Mouse (Mus musculus) intestine, embryonic 16.5 days (tissue): ENCODE results near the gene Lnpep. TPM values are rescaled to one million over a fixed set of nuclear protein-coding genes. Genes with fewer than 3 reads are reported as not detected.

Source experiments
- ATAC-seq: fragments of 200-750 bp; cut with Nextera tagmentation; 2 replicates; pipeline ENCODE4 v1.8.0; 2017; ENCODE audit warnings: moderate TSS enrichment, moderate library complexity
- H3K27ac ChIP-seq: fragments of 300-500 bp; sonication (generic); 2 replicates; pipeline ENCODE4 v1.5.1; 2014; ENCODE audit warnings: mild to moderate bottlenecking, low read length
- H3K27me3 ChIP-seq: fragments of 300-500 bp; sonication (generic); replicated peaks from 2 replicates; pipeline ENCODE4 v1.6.1; 2014; ENCODE audit warnings: low read length, control low read depth, mixed read lengths; ENCODE audit not compliant: control insufficient read depth, insufficient read depth
- H3K36me3 ChIP-seq: fragments of 300-500 bp; sonication (generic); 2 replicates; pipeline ENCODE4 v1.6.1; 2014; ENCODE audit warnings: low read length, control low read depth; ENCODE audit not compliant: control insufficient read depth, insufficient read depth
- H3K4me1 ChIP-seq: fragments of 300-500 bp; sonication (generic); 2 replicates; pipeline ENCODE4 v1.6.1; 2014; ENCODE audit warnings: low read length, control low read depth, mixed read lengths; ENCODE audit not compliant: control insufficient read depth, insufficient read depth
- H3K4me2 ChIP-seq: fragments of 300-500 bp; sonication (generic); 2 replicates; pipeline ENCODE4 v1.6.1; 2014; ENCODE audit warnings: low read depth, low read length, control low read depth
- H3K4me3 ChIP-seq: fragments of 300-500 bp; sonication (generic); 2 replicates; pipeline ENCODE4 v1.5.1; 2014; ENCODE audit warnings: mild to moderate bottlenecking, low read length
- H3K9ac ChIP-seq: fragments of 300-500 bp; sonication (generic); 2 replicates; pipeline ENCODE4 v1.6.1; 2014; ENCODE audit warnings: low read depth, low read length
- H3K9me3 ChIP-seq: fragments of 300-500 bp; sonication (generic); 2 replicates; pipeline ENCODE4 v1.6.1; 2016; ENCODE audit warnings: low read length, control low read depth; ENCODE audit not compliant: control insufficient read depth
- WGBS: fragments of 180-500 bp; shearing (Covaris S2); extraction: QIAGEN DNeasy Blood & Tissue Kit; methylation state at CpG from one replicate; pipeline ENCODE4 v1.1.7; 2014; 5-methylcytosine and 5-hydroxymethylcytosine counted together
- polyA plus RNA-seq: library from polyadenylated mRNA; unstranded; fragments of >200 nt; fragmentation: Nextera tagmentation; extraction: Ambion mirVana; gene quantifications from 2 replicates; pipeline ENCODE4 v1.2.1, GENCODE M21; 2015

Gene Lnpep
- polyA plus RNA-seq, 1 experiment from 2014 or later, result 6.2 TPM

GRCm38 (mm10) chr17:17600001-17600400, 24.8 kb downstream of the Lnpep start:
- Histone ChIP-seq H3K27me3 (no peaks in the 10 kb centered on the region), H3K4me1 (0 out of 2 replicates have a peak, but pooled peaks cover 5% of the 10 kb centered on the region), H3K4me3 (no peak overlapping the region), H3K4me2 (no peak overlapping the region), H3K9me3 (no peaks in the 10 kb centered on the region), H3K27ac (no peak overlapping the region), H3K36me3 (no peaks in the 10 kb centered on the region), H3K9ac (no peak overlapping the region)
- 77% methylated on average over 1 of the region's 1 CpGs for WGBS
- ATAC-seq, result no peak

GRCm38 (mm10) chr17:17598355-17598754, 26.5 kb downstream of the Lnpep start:
- no peaks in the 10 kb centered on the region for H3K27me3 ChIP-seq
- H3K27ac ChIP-seq, result no peak overlapping the region
- H3K9me3 ChIP-seq, result no peaks in the 10 kb centered on the region
- no peak overlapping the region for H3K4me2 ChIP-seq
- H3K4me1 ChIP-seq, result 0 out of 2 replicates have a peak, but pooled peaks cover 5% of the 10 kb centered on the region
- H3K36me3 ChIP-seq, result no peaks in the 10 kb centered on the region
- no peak for ATAC-seq
- no peak overlapping the region for H3K4me3 ChIP-seq
- H3K9ac ChIP-seq, result no peak overlapping the region
- 82% methylated on average over 2 of the region's 2 CpGs for WGBS

- Histone ChIP-seq H3K27me3 (no peaks in the 10 kb centered on the region), H3K4me1 (0 out of 2 replicates have a peak, but pooled peaks cover 2% of the 10 kb centered on the region), H3K27ac (no peak overlapping the region), H3K9me3 (no peaks in the 10 kb centered on the region), H3K9ac (no peak overlapping the region), H3K4me3 (no peak overlapping the region), H3K4me2 (no peak overlapping the region), H3K36me3 (no peaks in the 10 kb centered on the region)
- ATAC-seq, result no peak
- WGBS, result 49% methylated on average over 1 of the region's 1 CpGs
Observed at GRCm38 (mm10) chr17:17592926-17593325, 31.9 kb downstream of the Lnpep start.

GRCm38 (mm10) chr17:17587333-17588047, 37.4 kb downstream of the Lnpep start:
- no peaks in the 10 kb centered on the region for H3K27me3 ChIP-seq
- H3K9ac ChIP-seq, result no peak overlapping the region
- no peak for ATAC-seq
- H3K4me1 ChIP-seq, result no peaks in the 10 kb centered on the region
- H3K4me2 ChIP-seq, result no peak overlapping the region
- no peaks in the 10 kb centered on the region for H3K9me3 ChIP-seq
- H3K4me3 ChIP-seq, result no peak overlapping the region
- WGBS, result 80% methylated on average over 7 of the region's 7 CpGs
- no peaks in the 10 kb centered on the region for H3K36me3 ChIP-seq
- H3K27ac ChIP-seq, result no peak overlapping the region

GRCm38 (mm10) chr17:17585115-17585514, 39.7 kb downstream of the Lnpep start:
- no peak overlapping the region for H3K4me3 ChIP-seq
- H3K4me1 ChIP-seq, result no peaks in the 10 kb centered on the region
- no peak overlapping the region for H3K9ac ChIP-seq
- no peaks in the 10 kb centered on the region for H3K9me3 ChIP-seq
- WGBS, result 87% methylated on average over 4 of the region's 4 CpGs
- H3K27me3 ChIP-seq, result no peaks in the 10 kb centered on the region
- no peak overlapping the region for H3K4me2 ChIP-seq
- ATAC-seq, result no peak
- H3K36me3 ChIP-seq, result no peaks in the 10 kb centered on the region
- no peak overlapping the region for H3K27ac ChIP-seq

GRCm38 (mm10) chr17:17583896-17584295, 41.0 kb downstream of the Lnpep start:
- no peaks in the 10 kb centered on the region for H3K9me3 ChIP-seq
- no peak overlapping the region for H3K4me3 ChIP-seq
- H3K9ac ChIP-seq, result no peak overlapping the region
- ATAC-seq, result no peak
- H3K27me3 ChIP-seq, result no peaks in the 10 kb centered on the region
- H3K27ac ChIP-seq, result no peak overlapping the region
- H3K4me2 ChIP-seq, result no peak overlapping the region
- WGBS, result 51% methylated on average over 2 of the region's 2 CpGs
- 0 out of 2 replicates have a peak, but pooled peaks cover 2% of the 10 kb centered on the region for H3K36me3 ChIP-seq
- no peaks in the 10 kb centered on the region for H3K4me1 ChIP-seq

GRCm38 (mm10) chr17:17581234-17581633, 43.6 kb downstream of the Lnpep start:
- H3K9ac ChIP-seq, result no peak overlapping the region
- no peak overlapping the region for H3K4me2 ChIP-seq
- no peak overlapping the region for H3K27ac ChIP-seq
- 82% methylated on average over 3 of the region's 3 CpGs for WGBS
- 0 out of 2 replicates have a peak, but pooled peaks cover 6% of the 10 kb centered on the region for H3K36me3 ChIP-seq
- ATAC-seq, result no peak
- H3K27me3 ChIP-seq, result no peaks in the 10 kb centered on the region
- H3K9me3 ChIP-seq, result no peaks in the 10 kb centered on the region
- H3K4me3 ChIP-seq, result no peak overlapping the region
- H3K4me1 ChIP-seq, result no peaks in the 10 kb centered on the region

GRCm38 (mm10) chr17:17576399-17576798, 48.5 kb downstream of the Lnpep start:
- Histone ChIP-seq H3K4me3 (no peak overlapping the region), H3K4me1 (no peaks in the 10 kb centered on the region), H3K36me3 (0 out of 2 replicates have a peak, but pooled peaks cover 6% of the 10 kb centered on the region), H3K27me3 (no peaks in the 10 kb centered on the region), H3K9ac (no peak overlapping the region), H3K4me2 (no peak overlapping the region), H3K9me3 (no peaks in the 10 kb centered on the region), H3K27ac (no peak overlapping the region)
- ATAC-seq, result no peak
- 87% methylated on average over 9 of the region's 9 CpGs for WGBS

GRCm38 (mm10) chr17:17567071-17567470, 57.8 kb downstream of the Lnpep start:
- ATAC-seq, result no peak
- Histone ChIP-seq H3K9ac (no peak overlapping the region), H3K4me3 (no peak overlapping the region), H3K9me3 (no peaks in the 10 kb centered on the region), H3K36me3 (peaks cover 2% of the 10 kb centered on the region; the same call in 1 of the 2 replicates), H3K27ac (no peak overlapping the region), H3K4me2 (no peak overlapping the region), H3K4me1 (no peaks in the 10 kb centered on the region), H3K27me3 (no peaks in the 10 kb centered on the region)
- WGBS, result 46% methylated on average over 3 of the region's 3 CpGs
